Mouse (Mus musculus): ENCODE results near the gene Dner. TPM values are rescaled to one million over a fixed set of nuclear protein-coding genes. Genes with fewer than 3 reads are reported as not detected.
A peak's percentile ranks its signal among the peaks of the same experiment; 100 is the strongest.
"Not testable (repeated sequence)": the region's sequence is repeated elsewhere in the genome, so short reads cannot be mapped to it uniquely, and the experiment has no call there.

Gene Dner
- polyA plus RNA-seq, 1 experiment from 2014 or later = 1.1 TPM

GRCm38 (mm10) chr1:84347796-84348476 lies 348.1 kb downstream of the Dner start:
- WGBS = 65% methylated on average over 3 of the region's 3 CpGs
- Histone ChIP-seq H3K4me1 (ENCODE audit: control insufficient read depth, insufficient read depth, low read length) (no peaks in the 10 kb centered on the region), H3K9ac (ENCODE audit: low read depth, low read length) (no peak overlapping the region), H3K36me3 (ENCODE audit: control insufficient read depth, insufficient read depth, low read length) (no peaks in the 10 kb centered on the region), H3K27me3 (ENCODE audit: control insufficient read depth, insufficient read depth, low read length) (no peaks in the 10 kb centered on the region), H3K4me3 (ENCODE audit: low read length) (no peak overlapping the region), H3K4me2 (replicated peaks; ENCODE audit: low read depth, low read length) (no peak overlapping the region), H3K27ac (ENCODE audit: low read depth, low read length) (no peak overlapping the region), H3K9me3 (ENCODE audit: control insufficient read depth, low read length) (no peaks in the 10 kb centered on the region)
- ATAC-seq (ENCODE audit: low FRiP score, low TSS enrichment) = no peak

- not testable (repeated sequence) for H3K36me3 ChIP-seq (ENCODE audit: control insufficient read depth, insufficient read depth, low read length); H3K9me3 ChIP-seq (ENCODE audit: control insufficient read depth, low read length); H3K27me3 ChIP-seq (ENCODE audit: control insufficient read depth, insufficient read depth, low read length); H3K27ac ChIP-seq (ENCODE audit: low read depth, low read length); H3K4me3 ChIP-seq (ENCODE audit: low read length); H3K9ac ChIP-seq (ENCODE audit: low read depth, low read length); H3K4me2 ChIP-seq (replicated peaks; ENCODE audit: low read depth, low read length); ATAC-seq (ENCODE audit: low FRiP score, low TSS enrichment); H3K4me1 ChIP-seq (ENCODE audit: control insufficient read depth, insufficient read depth, low read length)
- 55% methylated on average over 3 of the region's 3 CpGs for WGBS
Measured at GRCm38 (mm10) chr1:84332797-84333196, 363.2 kb downstream of the Dner start.

GRCm38 (mm10) chr1:84331861-84332260 lies 364.2 kb downstream of the Dner start:
- H3K36me3 ChIP-seq (ENCODE audit: control insufficient read depth, insufficient read depth, low read length); H3K9ac ChIP-seq (ENCODE audit: low read depth, low read length); H3K4me1 ChIP-seq (ENCODE audit: control insufficient read depth, insufficient read depth, low read length); H3K4me3 ChIP-seq (ENCODE audit: low read length); H3K27ac ChIP-seq (ENCODE audit: low read depth, low read length); ATAC-seq (ENCODE audit: low FRiP score, low TSS enrichment); H3K4me2 ChIP-seq (replicated peaks; ENCODE audit: low read depth, low read length); H3K9me3 ChIP-seq (ENCODE audit: control insufficient read depth, low read length); H3K27me3 ChIP-seq (ENCODE audit: control insufficient read depth, insufficient read depth, low read length): not testable (repeated sequence)
- WGBS = 83% methylated on average over 11 of the region's 12 CpGs

GRCm38 (mm10) chr1:84325309-84325708 lies 370.7 kb downstream of the Dner start:
- H3K9ac ChIP-seq (ENCODE audit: low read depth, low read length) = no peak overlapping the region
- H3K4me3 ChIP-seq (ENCODE audit: low read length) = no peak overlapping the region
- H3K36me3 ChIP-seq (ENCODE audit: control insufficient read depth, insufficient read depth, low read length) = no peaks in the 10 kb centered on the region
- WGBS = 40% methylated on average over 3 of the region's 3 CpGs
- no peaks in the 10 kb centered on the region for H3K4me1 ChIP-seq (ENCODE audit: control insufficient read depth, insufficient read depth, low read length)
- ATAC-seq (ENCODE audit: low FRiP score, low TSS enrichment) = no peak
- no peaks in the 10 kb centered on the region for H3K9me3 ChIP-seq (ENCODE audit: control insufficient read depth, low read length)
- no peak overlapping the region for H3K27ac ChIP-seq (ENCODE audit: low read depth, low read length)
- no peaks in the 10 kb centered on the region for H3K27me3 ChIP-seq (ENCODE audit: control insufficient read depth, insufficient read depth, low read length)
- H3K4me2 ChIP-seq (replicated peaks; ENCODE audit: low read depth, low read length) = no peak overlapping the region

GRCm38 (mm10) chr1:84321327-84321726 lies 374.7 kb downstream of the Dner start:
- Histone ChIP-seq H3K4me3 (ENCODE audit: low read length) (no peak overlapping the region), H3K4me2 (replicated peaks; ENCODE audit: low read depth, low read length) (no peak overlapping the region), H3K27me3 (ENCODE audit: control insufficient read depth, insufficient read depth, low read length) (no peaks in the 10 kb centered on the region), H3K9me3 (ENCODE audit: control insufficient read depth, low read length) (no peaks in the 10 kb centered on the region), H3K27ac (ENCODE audit: low read depth, low read length) (no peak overlapping the region), H3K36me3 (ENCODE audit: control insufficient read depth, insufficient read depth, low read length) (no peaks in the 10 kb centered on the region), H3K4me1 (ENCODE audit: control insufficient read depth, insufficient read depth, low read length) (no peaks in the 10 kb centered on the region), H3K9ac (ENCODE audit: low read depth, low read length) (no peak overlapping the region)
- 69% methylated on average over 4 of the region's 4 CpGs for WGBS
- ATAC-seq (ENCODE audit: low FRiP score, low TSS enrichment) = no peak

Small RNA genes within 50 kb of the gene (microRNA-seq; reads per million reads assigned to microRNA genes)
- gene Mir5126 = 6.3 reads per million, percentile 22 among the genes with 10 or more reads in this experiment

Other genes starting within 250 kb of the Dner start
- gene Fbxo36, start 143.6 kb upstream of the Dner start, polyA plus RNA-seq (2014; fragmentation: Nextera tagmentation; extraction: Ambion mirVana) = 10.6 and 13.3 TPM in 2 replicates
- 57.9 and 85.8 TPM in 2 replicates for gene Trip12, start 144.3 kb upstream of the Dner start, polyA plus RNA-seq (2014; fragmentation: Nextera tagmentation; extraction: Ambion mirVana)
- gene Slc16a14, start 238.9 kb upstream of the Dner start, polyA plus RNA-seq (2014; fragmentation: Nextera tagmentation; extraction: Ambion mirVana) = 0.41 and 0.53 TPM in 2 replicates